Mouse (Mus musculus) small intestine, adult 2 months (tissue): ENCODE results near the gene Noct.
"Not testable (repeated sequence)": the region's sequence is repeated elsewhere in the genome, so short reads cannot be mapped to it uniquely, and the experiment has no call there.

Experiments
- CTCF ChIP-seq: fragments of 200-500 bp; IDR thresholded peaks from 2 replicates; pipeline ENCODE4 v1.5.1; 2012; ENCODE audit warnings: low read depth, mild to moderate bottlenecking, control low read depth, inconsistent platforms, low read length, moderate library complexity, mixed read lengths; ENCODE audit not compliant: insufficient replicate concordance, insufficient read length; ENCODE audit errors: extremely low read depth
- POLR2A ChIP-seq: fragments of 200-500 bp; IDR thresholded peaks from 2 replicates; pipeline ENCODE4 v1.6.1; 2012; ENCODE audit warnings: low read depth, mild to moderate bottlenecking, control low read depth, inconsistent platforms, low read length, moderate library complexity

- TF ChIP-seq CTCF, POLR2A: not testable (repeated sequence)
Observed at GRCm38 (mm10) chr3:51218385-51218784, 5.9 kb upstream of the Noct start.
